Mouse (Mus musculus) small intestine, adult 2 months (tissue): ENCODE measurements at regions not wholly inside any gene's neighbourhood (a gene's known extent, or its start where the extent isn't known, plus 50 kb on each side); places are given as distances from the start of the nearest gene placed in this dataset.

ENCODE experiments used
- CTCF ChIP-seq: fragments of 200-500 bp; IDR thresholded peaks from 2 replicates; pipeline ENCODE4 v1.5.1; 2012; ENCODE audit warnings: low read depth, mild to moderate bottlenecking, control low read depth, inconsistent platforms, low read length, moderate library complexity, mixed read lengths; ENCODE audit not compliant: insufficient replicate concordance, insufficient read length; ENCODE audit errors: extremely low read depth
- POLR2A ChIP-seq: fragments of 200-500 bp; IDR thresholded peaks from 2 replicates; pipeline ENCODE4 v1.6.1; 2012; ENCODE audit warnings: low read depth, mild to moderate bottlenecking, control low read depth, inconsistent platforms, low read length, moderate library complexity

DNA sequence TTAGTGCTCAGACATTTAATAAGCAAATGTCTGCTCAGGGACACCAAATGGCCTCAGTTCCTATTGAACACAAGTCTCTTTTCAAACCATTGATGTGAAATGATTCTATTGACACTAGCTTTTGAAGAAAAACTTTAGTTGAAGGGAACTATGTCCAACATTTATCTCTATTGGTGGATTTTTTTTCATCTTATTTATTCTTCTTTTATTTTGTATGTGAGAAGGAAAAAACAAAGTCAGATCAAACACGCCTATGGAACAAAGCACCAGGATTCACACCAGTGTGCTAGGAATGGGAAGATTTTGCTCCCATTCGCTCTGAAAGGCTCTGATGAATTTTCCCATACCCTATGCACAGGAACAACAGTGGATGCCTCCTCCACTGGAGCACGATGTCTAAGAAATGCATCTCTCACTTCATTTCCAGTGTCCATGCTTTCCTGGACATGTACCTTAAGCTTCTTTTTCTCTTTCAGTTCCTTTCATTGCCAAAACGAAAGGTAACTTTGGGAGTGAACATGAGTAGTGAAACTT, 416.4 kb downstream of the Tmem161b start:
- no peak for TF ChIP-seq CTCF
- TF ChIP-seq POLR2A = no peak
